Mouse (Mus musculus): ENCODE results near the gene Tyw1. TPM values are rescaled to one million over a fixed set of nuclear protein-coding genes. Genes with fewer than 3 reads are reported as not detected.
A peak's percentile ranks its signal among the peaks of the same experiment; 100 is the strongest.

The Tyw1 gene
- polyA plus RNA-seq, 1 experiment, result 12.1 TPM

- Histone ChIP-seq H3K36me3 (ENCODE audit: control insufficient read depth, insufficient read depth, low read length) (no peaks in the 10 kb centered on the region), H3K4me3 (ENCODE audit: insufficient read depth, low read depth, low read length) (no peak within 1 kb of the TSS), H3K27ac (ENCODE audit: insufficient read depth, low read depth, low read length) (no peak within 1 kb of the TSS), H3K4me1 (ENCODE audit: control insufficient read depth, insufficient read depth, low read length) (no peaks in the 10 kb centered on the region), H3K27me3 (replicated peaks; ENCODE audit: control insufficient read depth, insufficient read depth, low read length) (no peaks in the 10 kb centered on the region)
- DNase-seq, result peak; percentile 57
- TF ChIP-seq POLR2A (IDR thresholded peaks at IDR 0.05; ENCODE audit: low read depth, low read length) (no peak), CTCF (conservative IDR thresholded peaks at IDR 0.05; ENCODE audit: insufficient read depth, insufficient read length, low read depth, low read length) (no peak)
- 48% methylated on average over 11 of the region's 11 CpGs for WGBS
These were observed 113.8 kb downstream of the Tyw1 start, which contains the start of gene Caln1 for GRCm38 (mm10) chr5:130369237-130369636. TSS of gene Caln1 (plus strand) at chr5:130369455.

- Histone ChIP-seq H3K27me3 (replicated peaks; ENCODE audit: control insufficient read depth, insufficient read depth, low read length) (no peaks in the 10 kb centered on the region), H3K36me3 (ENCODE audit: control insufficient read depth, insufficient read depth, low read length) (no peaks in the 10 kb centered on the region), H3K4me1 (ENCODE audit: control insufficient read depth, insufficient read depth, low read length) (no peaks in the 10 kb centered on the region), H3K27ac (ENCODE audit: insufficient read depth, low read depth, low read length) (no peak overlapping the region), H3K4me3 (ENCODE audit: insufficient read depth, low read depth, low read length) (no peak overlapping the region)
- WGBS, result 82% methylated on average over 3 of the region's 3 CpGs
- TF ChIP-seq CTCF (conservative IDR thresholded peaks at IDR 0.05; ENCODE audit: insufficient read depth, insufficient read length, low read depth, low read length), result no peak
- TF ChIP-seq POLR2A (IDR thresholded peaks at IDR 0.05; ENCODE audit: low read depth, low read length), result no peak
- DNase-seq, result no peak
These were observed 120.0 kb downstream of the Tyw1 start for GRCm38 (mm10) chr5:130375411-130375810.

GRCm38 (mm10) chr5:130384222-130384912 is 128.9 kb downstream of the Tyw1 start, which contains the start of gene A330070K13Rik:
TSS of gene A330070K13Rik (minus strand) at chr5:130384631.
- no peaks in the 10 kb centered on the region for H3K4me1 ChIP-seq (ENCODE audit: control insufficient read depth, insufficient read depth, low read length)
- no peak for DNase-seq
- no peak for TF ChIP-seq CTCF (conservative IDR thresholded peaks at IDR 0.05; ENCODE audit: insufficient read depth, insufficient read length, low read depth, low read length)
- TF ChIP-seq POLR2A (IDR thresholded peaks at IDR 0.05; ENCODE audit: low read depth, low read length), result no peak
- H3K4me3 ChIP-seq (ENCODE audit: insufficient read depth, low read depth, low read length), result no peak within 1 kb of the TSS
- 6% methylated on average over 13 of the region's 13 CpGs for WGBS
- no peak within 1 kb of the TSS for H3K27ac ChIP-seq (ENCODE audit: insufficient read depth, low read depth, low read length)
- H3K36me3 ChIP-seq (ENCODE audit: control insufficient read depth, insufficient read depth, low read length), result no peaks in the 10 kb centered on the region
- no peaks in the 10 kb centered on the region for H3K27me3 ChIP-seq (replicated peaks; ENCODE audit: control insufficient read depth, insufficient read depth, low read length)

- TF ChIP-seq CTCF (conservative IDR thresholded peaks at IDR 0.05; ENCODE audit: insufficient read depth, insufficient read length, low read depth, low read length), result no peak
- no peak for TF ChIP-seq POLR2A (IDR thresholded peaks at IDR 0.05; ENCODE audit: low read depth, low read length)
- Histone ChIP-seq H3K27ac (ENCODE audit: insufficient read depth, low read depth, low read length) (no peak overlapping the region), H3K4me3 (ENCODE audit: insufficient read depth, low read depth, low read length) (no peak overlapping the region), H3K36me3 (ENCODE audit: control insufficient read depth, insufficient read depth, low read length) (no peaks in the 10 kb centered on the region), H3K27me3 (replicated peaks; ENCODE audit: control insufficient read depth, insufficient read depth, low read length) (no peaks in the 10 kb centered on the region), H3K4me1 (ENCODE audit: control insufficient read depth, insufficient read depth, low read length) (no peaks in the 10 kb centered on the region)
- DNase-seq, result no peak
- WGBS, result 79% methylated on average over 7 of the region's 7 CpGs
These were observed 131.0 kb downstream of the Tyw1 start for GRCm38 (mm10) chr5:130386418-130386817.

Other genes with a start within 250 kb of the Tyw1 start
- 440 and 469 TPM in 2 replicates for gene Asl, start 226.4 kb upstream of the Tyw1 start, polyA plus RNA-seq (2012; rRNA removed)
- 14.4 and 19.3 TPM in 2 replicates for gene Crcp, start 226.3 kb upstream of the Tyw1 start, polyA plus RNA-seq (2012; rRNA removed)
- gene Tpst1, start 182.3 kb upstream of the Tyw1 start, polyA plus RNA-seq (2012; rRNA removed), result 8.0 and 8.7 TPM in 2 replicates
- 2.4 and 4.3 TPM in 2 replicates for gene Kctd7, start 110.8 kb upstream of the Tyw1 start, polyA plus RNA-seq (2012; rRNA removed)
- 18.4 and 20.9 TPM in 2 replicates for gene Rabgef1, start 83.8 kb upstream of the Tyw1 start, polyA plus RNA-seq (2012; rRNA removed)
- 29.2 and 30.9 TPM in 2 replicates for gene Tmem248, start 38.5 kb upstream of the Tyw1 start, polyA plus RNA-seq (2012; rRNA removed)
- 33.7 and 40.7 TPM in 2 replicates for gene Sbds, start 89 bp upstream of the Tyw1 start, polyA plus RNA-seq (2012; rRNA removed)
- 0.02 and 0.04 TPM in 2 replicates for gene Caln1, start 113.8 kb downstream of the Tyw1 start, polyA plus RNA-seq (2012; rRNA removed)
- not detected in 2 replicates for gene A330070K13Rik, start 129.0 kb downstream of the Tyw1 start, polyA plus RNA-seq (2012; rRNA removed)